Mouse (Mus musculus): ENCODE data around the gene Nol10. TPM values are rescaled to one million over a fixed set of nuclear protein-coding genes. Genes with fewer than 3 reads are reported as not detected.

Nol10 gene
- total RNA-seq, 2 experiments from 2014 or later, result 5.6 to 7.6 TPM

- intact Hi-C loops (cut with DNase I), result no loop called here
- no peak for DNase-seq
Observed at GRCm38 (mm10) chr12:17360104-17360503, 11.8 kb downstream of the Nol10 start.

GRCm38 (mm10) chr12:17360650-17361049 is 12.4 kb downstream of the Nol10 start:
- intact Hi-C loops (cut with DNase I), result no loop called here
- no peak for DNase-seq

- intact Hi-C loops (cut with DNase I), result no loop called here
- no peak for DNase-seq
Observed at GRCm38 (mm10) chr12:17362316-17362715, 14.1 kb downstream of the Nol10 start.

- intact Hi-C loops (cut with DNase I), result loop anchor here (5.0 kb wide), 2 partner anchors 180 to 430 kb away; no protein-coding TSS in a partner anchor
- DNase-seq, result peak; percentile 29 to 43
Observed at GRCm38 (mm10) chr12:17366981-17367380, 18.7 kb downstream of the Nol10 start.

- no peak for DNase-seq
- intact Hi-C loops (cut with DNase I), result loop anchor here (5.0 kb wide), 2 partner anchors 178 to 428 kb away; no protein-coding TSS in a partner anchor
Observed at GRCm38 (mm10) chr12:17369111-17369510, 20.9 kb downstream of the Nol10 start.

GRCm38 (mm10) chr12:17369551-17370325 is 21.5 kb downstream of the Nol10 start:
- DNase-seq, result no peak
- intact Hi-C loops (cut with DNase I), result loop anchor here (5.0 kb wide), 2 partner anchors 178 to 428 kb away; no protein-coding TSS in a partner anchor

GRCm38 (mm10) chr12:17371589-17372235 is 23.5 kb downstream of the Nol10 start:
- intact Hi-C loops (cut with DNase I), result no loop called here
- no peak for DNase-seq

GRCm38 (mm10) chr12:17372696-17373095 is 24.4 kb downstream of the Nol10 start:
- intact Hi-C loops (cut with DNase I), result no loop called here

GRCm38 (mm10) chr12:17373470-17373975 is 25.3 kb downstream of the Nol10 start:
- intact Hi-C loops (cut with DNase I), result no loop called here
- no peak for DNase-seq

More at GRCm38 (mm10) chr12:17372696-17373095, 24.4 kb downstream of the Nol10 start:
- DNase-seq, result no peak

GRCm38 (mm10) chr12:17375243-17375642 is 27.0 kb downstream of the Nol10 start:
- intact Hi-C loops (cut with DNase I), result no loop called here
- DNase-seq, result no peak

- no peak for DNase-seq
- intact Hi-C loops (cut with DNase I), result no loop called here
Observed at GRCm38 (mm10) chr12:17376521-17376920, 28.3 kb downstream of the Nol10 start.

GRCm38 (mm10) chr12:17380991-17381390 is 32.7 kb downstream of the Nol10 start:
- intact Hi-C loops (cut with DNase I), result no loop called here
- DNase-seq, result no peak

- DNase-seq, result no peak
- intact Hi-C loops (cut with DNase I), result no loop called here
Observed at GRCm38 (mm10) chr12:17382759-17383158, 34.5 kb downstream of the Nol10 start.

GRCm38 (mm10) chr12:17386896-17387295 is 38.6 kb downstream of the Nol10 start:
- intact Hi-C loops (cut with DNase I), result no loop called here

GRCm38 (mm10) chr12:17387332-17388135 is 39.3 kb downstream of the Nol10 start:
- DNase-seq, result no peak
- intact Hi-C loops (cut with DNase I), result no loop called here

More at GRCm38 (mm10) chr12:17386896-17387295, 38.6 kb downstream of the Nol10 start:
- no peak for DNase-seq

GRCm38 (mm10) chr12:17388136-17388437 is 39.8 kb downstream of the Nol10 start:
- no peak for DNase-seq
- intact Hi-C loops (cut with DNase I), result no loop called here

GRCm38 (mm10) chr12:17390036-17390435 is 41.8 kb downstream of the Nol10 start:
- intact Hi-C loops (cut with DNase I), result no loop called here
- no peak for DNase-seq

- intact Hi-C loops (cut with DNase I), result no loop called here
- no peak for DNase-seq
Observed at GRCm38 (mm10) chr12:17390510-17390909, 42.3 kb downstream of the Nol10 start.

- intact Hi-C loops (cut with DNase I), result no loop called here
- DNase-seq, result no peak
Observed at GRCm38 (mm10) chr12:17393148-17393547, 44.9 kb downstream of the Nol10 start.

- intact Hi-C loops (cut with DNase I), result no loop called here
- no peak for DNase-seq
Observed at GRCm38 (mm10) chr12:17397150-17397549, 48.9 kb downstream of the Nol10 start.

- intact Hi-C loops (cut with DNase I), result no loop called here
- no peak for DNase-seq
Observed at GRCm38 (mm10) chr12:17401419-17401818, 53.2 kb downstream of the Nol10 start.
